Mouse (Mus musculus): ENCODE measurements around the gene Ntf3.

DNA sequence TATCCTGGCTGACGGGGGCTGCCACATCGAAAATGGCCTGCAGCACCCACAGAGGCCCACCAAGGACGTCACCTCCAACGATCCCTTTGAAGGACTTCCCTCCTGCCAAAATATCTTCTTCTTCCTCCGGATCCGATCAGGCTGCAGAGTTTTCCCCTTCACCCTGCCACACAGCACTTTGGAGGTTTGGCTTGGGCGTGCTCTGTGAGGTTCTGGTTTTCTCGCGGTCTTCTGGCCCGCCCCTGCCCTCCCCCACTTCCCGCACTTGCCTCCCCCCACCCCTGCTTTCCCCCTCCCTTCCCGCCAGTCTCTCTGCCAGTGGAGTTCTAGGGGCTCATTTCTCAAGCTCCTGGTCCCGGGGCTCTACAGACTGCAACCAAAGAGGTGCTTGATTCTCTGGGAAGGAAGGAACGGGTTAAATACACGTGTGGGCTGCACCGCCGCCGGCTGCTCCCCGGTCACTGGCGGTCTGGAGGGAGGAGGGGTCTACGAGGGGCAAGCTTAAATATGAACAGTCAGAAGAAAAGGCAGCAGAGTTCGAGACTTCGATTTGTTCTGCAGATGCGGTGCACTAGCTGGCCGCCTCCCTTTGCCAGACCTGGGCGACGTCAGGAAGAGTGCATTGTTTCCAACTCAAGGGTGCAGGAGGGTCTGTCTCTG lies at the start of gene Ntf3:
- TF ChIP-seq CTCF (IDR thresholded peaks at IDR 0.05; ENCODE audit: extremely low read depth, insufficient read depth, low read length): no peak
- no peak for TF ChIP-seq POLR2A (IDR thresholded peaks at IDR 0.05; ENCODE audit: extremely low read depth, insufficient read depth, low read length)
